Mouse (Mus musculus): ENCODE data around the gene Phyhipl. TPM values are rescaled to one million over a fixed set of nuclear protein-coding genes. Genes with fewer than 3 reads are reported as not detected.

The Phyhipl gene
- polyA plus RNA-seq, 1 experiment from 2014 or later, result 4.5 TPM

- no peaks in the 10 kb centered on the region for H3K36me3 ChIP-seq (ENCODE audit: control insufficient read depth, insufficient read depth, low read length)
- no peaks in the 10 kb centered on the region for H3K27me3 ChIP-seq (ENCODE audit: control insufficient read depth, insufficient read depth, low read length)
- no peak for ATAC-seq (ENCODE audit: insufficient number of reproducible peaks, insufficient read depth, low FRiP score, low read depth)
- no peak overlapping the region for H3K27ac ChIP-seq (ENCODE audit: low read length)
- 0 out of 2 replicates have a peak, but pooled peaks cover 3% of the 10 kb centered on the region for H3K4me1 ChIP-seq (ENCODE audit: control insufficient read depth, insufficient read depth, low read length)
- H3K9ac ChIP-seq (replicated peaks; ENCODE audit: low read depth, low read length), result no peak overlapping the region
- H3K4me2 ChIP-seq (replicated peaks; ENCODE audit: low read depth, low read length), result no peak overlapping the region
- no peak overlapping the region for H3K4me3 ChIP-seq (ENCODE audit: low read depth, low read length)
- whole genome bisulfite sequencing, result 94% methylated on average over 3 of the region's 3 CpGs
- H3K9me3 ChIP-seq (ENCODE audit: control insufficient read depth, low read depth, low read length), result no peaks in the 10 kb centered on the region
These were observed 147.9 kb downstream of the Phyhipl start for GRCm38 (mm10) chr10:70507880-70508279.

Other genes with a start within 250 kb of the Phyhipl start
- gene Fam13c, start 215.5 kb downstream of the Phyhipl start, polyA plus RNA-seq (2014; fragmentation: Nextera tagmentation; extraction: Ambion mirVana), result 10.1 and 11.2 TPM in 2 replicates

Measured in stomach, embryonic 14.5 days (tissue).